Mouse (Mus musculus) midbrain, embryonic 11.5 days (tissue): Measurements from ENCODE around the gene Nos2. TPM values are rescaled to one million over a fixed set of nuclear protein-coding genes. Genes with fewer than 3 reads are reported as not detected.
A peak's percentile ranks its signal among the peaks of the same experiment; 100 is the strongest.
"Not testable (repeated sequence)": the region's sequence is repeated elsewhere in the genome, so short reads cannot be mapped to it uniquely, and the experiment has no call there.

ENCODE experiments used
- ATAC-seq: fragments of 200-750 bp; cut with Nextera tagmentation; 2 replicates; pipeline ENCODE4 v1.8.0; 2017; ENCODE audit warnings: moderate TSS enrichment, moderate library complexity; ENCODE audit not compliant: low FRiP score
- DNase-seq: peaks from one replicate; pipeline ENCODE4 v3.0.0; 2015; ENCODE audit warnings: low spot score; ENCODE audit errors: missing footprints
- H3K27ac ChIP-seq: fragments of 300-500 bp; sonication (generic); 2 replicates; pipeline ENCODE4 v1.5.1; 2014; ENCODE audit warnings: low read depth, low read length
- H3K27me3 ChIP-seq: fragments of 300-500 bp; sonication (generic); 2 replicates; pipeline ENCODE4 v1.6.1; 2014; ENCODE audit warnings: mild to moderate bottlenecking, low read length, moderate library complexity, mixed read lengths; ENCODE audit not compliant: control insufficient read depth, insufficient read depth
- H3K36me3 ChIP-seq: fragments of 300-500 bp; sonication (generic); 2 replicates; pipeline ENCODE4 v1.6.1; 2014; ENCODE audit warnings: mild to moderate bottlenecking, low read length, moderate library complexity, mixed read lengths; ENCODE audit not compliant: control insufficient read depth, insufficient read depth
- H3K4me1 ChIP-seq: fragments of 300-500 bp; sonication (generic); 2 replicates; pipeline ENCODE4 v1.6.1; 2014; ENCODE audit warnings: low read length; ENCODE audit not compliant: control insufficient read depth, insufficient read depth
- H3K4me2 ChIP-seq: fragments of 300-500 bp; sonication (generic); 2 replicates; pipeline ENCODE4 v1.6.1; 2014; ENCODE audit warnings: mild to moderate bottlenecking, moderate library complexity
- H3K4me3 ChIP-seq: fragments of 300-500 bp; sonication (generic); 2 replicates; pipeline ENCODE4 v1.5.1; 2014; ENCODE audit warnings: low read depth, low read length
- H3K9ac ChIP-seq: fragments of 300-500 bp; sonication (generic); 2 replicates; pipeline ENCODE4 v1.6.1; 2014; ENCODE audit warnings: low read length
- H3K9me3 ChIP-seq: fragments of 300-500 bp; sonication (generic); 2 replicates; pipeline ENCODE4 v1.6.1; 2016; ENCODE audit warnings: low read length; ENCODE audit not compliant: control insufficient read depth
- WGBS: fragments of 180-500 bp; shearing (Covaris S2); extraction: QIAGEN DNeasy Blood & Tissue Kit; methylation state at CpG from one replicate; pipeline ENCODE4 v1.1.7; 2014; 5-methylcytosine and 5-hydroxymethylcytosine counted together
- polyA plus RNA-seq: library from polyadenylated mRNA; unstranded; fragments of >200 nt; fragmentation: Nextera tagmentation; extraction: Ambion mirVana; gene quantifications from 2 replicates; pipeline ENCODE4 v1.2.1, GENCODE M21; 2014

The Nos2 gene
- polyA plus RNA-seq, 1 experiment from 2014 or later = 0.64 TPM

- Histone ChIP-seq H3K9me3 (no peaks in the 10 kb centered on the region), H3K4me1 (no peaks in the 10 kb centered on the region), H3K27ac (no peak overlapping the region), H3K27me3 (no peaks in the 10 kb centered on the region), H3K9ac (no peak overlapping the region), H3K4me3 (no peak overlapping the region), H3K4me2 (no peak overlapping the region), H3K36me3 (no peaks in the 10 kb centered on the region)
- DNase-seq (peak; percentile 35), ATAC-seq (no peak)
- 87% methylated on average over 4 of the region's 4 CpGs for WGBS
Observed at GRCm38 (mm10) chr11:78980083-78980634, 59.6 kb downstream of the Nos2 start.

DNA sequence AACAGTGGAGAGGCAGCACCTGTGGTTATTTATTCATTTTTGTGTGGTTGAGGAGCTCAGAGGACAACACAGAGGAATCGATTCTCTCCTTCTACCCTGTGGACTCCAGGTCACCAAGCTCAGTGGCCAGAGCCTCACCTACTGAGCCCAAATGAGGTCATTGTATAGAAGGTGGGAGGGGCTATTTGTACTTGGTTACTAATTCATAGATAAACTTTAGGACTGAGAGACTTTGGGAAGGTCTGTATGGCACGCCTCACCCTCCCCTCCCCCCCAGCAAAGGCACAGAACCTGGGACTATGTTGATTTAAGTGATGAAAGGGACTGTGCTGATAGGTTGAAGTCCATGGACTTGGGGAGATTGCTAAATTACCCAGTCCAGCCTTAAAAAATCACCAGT is 61.5 kb downstream of the Nos2 start:
- H3K27me3 ChIP-seq = no peaks in the 10 kb centered on the region
- WGBS = 77% methylated on average over 2 of the region's 2 CpGs
- no peak overlapping the region for H3K4me2 ChIP-seq
- no peak for ATAC-seq
- no peaks in the 10 kb centered on the region for H3K4me1 ChIP-seq
- peak; percentile 19 for DNase-seq
- H3K36me3 ChIP-seq = no peaks in the 10 kb centered on the region
- H3K4me3 ChIP-seq = no peak overlapping the region
- H3K9ac ChIP-seq = no peak overlapping the region
- H3K9me3 ChIP-seq = no peaks in the 10 kb centered on the region
- H3K27ac ChIP-seq = no peak overlapping the region

DNA sequence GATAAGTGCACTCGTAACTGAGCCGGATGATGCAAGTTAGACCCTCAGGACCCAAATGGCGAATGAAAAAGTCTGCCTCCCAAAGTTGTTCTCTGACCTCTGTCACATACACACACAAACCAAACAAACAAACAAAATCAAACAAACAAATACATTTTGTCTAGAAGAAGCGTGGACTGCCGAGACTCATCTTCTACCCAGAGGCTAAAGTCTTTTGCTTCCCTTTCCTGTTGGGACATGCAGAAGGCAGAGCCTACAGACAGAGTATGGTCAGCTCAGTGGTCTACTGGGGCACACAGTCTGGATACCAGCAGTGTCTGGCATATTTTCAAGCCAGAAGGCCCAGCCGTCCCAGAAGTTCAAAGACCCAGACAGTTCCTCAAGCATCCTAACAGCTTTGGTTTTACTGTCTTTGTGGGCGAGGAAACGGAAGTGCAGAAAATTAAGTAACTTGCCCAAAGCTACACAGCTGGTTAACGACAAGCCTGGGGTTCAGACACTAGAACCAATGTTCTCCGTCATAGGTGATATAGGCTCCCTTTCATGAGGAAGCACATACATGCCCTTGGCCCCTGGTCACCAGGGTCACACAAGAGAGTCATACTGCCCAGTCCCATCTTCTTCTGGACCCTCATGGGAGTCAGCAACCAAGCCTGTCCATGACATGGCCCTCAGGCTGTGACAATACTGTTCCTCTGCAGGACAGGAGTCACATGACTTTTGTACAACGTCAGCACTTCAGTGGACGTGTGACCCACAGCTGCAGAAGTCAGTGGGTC is 62.1 kb downstream of the Nos2 start:
- no peak for ATAC-seq
- peak; percentile 51 for DNase-seq
- 91% methylated on average over 12 of the region's 12 CpGs for WGBS

DNA sequence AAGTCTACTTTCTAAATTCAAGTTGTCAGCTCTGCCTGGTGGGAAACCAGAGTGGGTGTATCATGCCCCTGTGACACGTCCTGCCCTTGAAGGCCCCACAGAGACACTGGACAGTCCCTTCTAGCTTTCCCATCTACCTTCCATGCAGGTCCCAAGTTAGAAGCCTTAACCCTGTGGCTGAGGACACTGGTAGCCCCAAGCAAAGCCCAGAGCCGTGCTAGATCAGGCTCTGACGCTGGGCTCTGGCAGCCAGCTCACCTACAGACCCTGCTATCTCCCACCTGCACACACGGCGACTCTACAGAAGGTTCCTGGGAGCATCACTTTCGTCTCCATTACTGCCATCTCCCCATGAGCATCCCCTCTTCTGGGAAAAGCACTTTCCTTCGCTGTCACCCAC is 63.0 kb downstream of the Nos2 start:
- no peaks in the 10 kb centered on the region for H3K27me3 ChIP-seq
- H3K4me2 ChIP-seq = no peak overlapping the region
- no peaks in the 10 kb centered on the region for H3K4me1 ChIP-seq
- 82% methylated on average over 7 of the region's 7 CpGs for WGBS
- peak; percentile 45 for DNase-seq
- H3K4me3 ChIP-seq = no peak overlapping the region
- no peak overlapping the region for H3K27ac ChIP-seq
- H3K9ac ChIP-seq = no peak overlapping the region
- ATAC-seq = no peak
- no peaks in the 10 kb centered on the region for H3K36me3 ChIP-seq
- no peaks in the 10 kb centered on the region for H3K9me3 ChIP-seq

More for the DNA sequence above, 62.1 kb downstream of the Nos2 start:
- Histone ChIP-seq H3K27ac (no peak overlapping the region), H3K4me1 (no peaks in the 10 kb centered on the region), H3K27me3 (no peaks in the 10 kb centered on the region), H3K9ac (no peak overlapping the region), H3K4me2 (no peak overlapping the region), H3K4me3 (no peak overlapping the region), H3K36me3 (no peaks in the 10 kb centered on the region), H3K9me3 (no peaks in the 10 kb centered on the region)

DNA sequence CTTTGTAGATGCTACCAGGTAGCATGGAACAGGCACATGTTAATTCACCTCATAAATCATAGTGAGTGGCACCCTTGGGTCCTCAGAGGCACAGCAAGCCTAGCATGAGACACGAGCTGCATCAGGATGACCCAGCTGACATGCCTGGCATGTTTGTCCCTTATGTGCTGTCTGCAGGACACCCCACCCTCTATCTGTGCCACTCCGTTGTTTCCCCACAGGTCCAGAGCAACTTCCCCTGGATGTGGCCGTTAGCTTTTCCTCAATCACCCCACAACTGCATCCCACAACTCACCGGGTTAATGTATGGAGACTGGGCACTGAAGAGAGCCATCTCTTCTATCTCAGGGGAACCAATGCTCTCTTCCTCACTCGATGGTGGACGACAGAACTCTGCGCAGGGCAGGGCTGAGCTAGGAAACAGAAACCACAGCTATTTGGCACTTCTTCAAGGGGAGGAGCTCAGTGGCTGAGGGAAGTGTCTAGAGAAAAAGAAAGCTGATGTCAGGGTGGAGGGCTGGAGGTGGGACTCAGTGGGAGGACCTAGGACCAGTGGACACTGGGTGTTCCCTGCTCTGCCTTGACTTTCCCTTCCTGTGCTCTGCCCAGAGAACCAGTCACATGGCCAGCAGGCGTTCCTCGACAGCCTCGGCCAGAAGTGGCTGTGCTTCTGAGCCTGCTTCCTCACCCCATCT is 64.0 kb downstream of the Nos2 start, which contains the start of gene Lgals9:
TSS of gene Lgals9 (minus strand) at position 464 of the 695 bp plus-strand sequence.
- H3K9ac ChIP-seq = no peak within 1 kb of the TSS
- no peaks in the 10 kb centered on the region for H3K36me3 ChIP-seq
- H3K4me1 ChIP-seq = no peaks in the 10 kb centered on the region
- no peak within 1 kb of the TSS for H3K27ac ChIP-seq
- ATAC-seq (no peak), DNase-seq (peak; percentile 31)
- no peaks in the 10 kb centered on the region for H3K9me3 ChIP-seq
- H3K4me2 ChIP-seq = no peak within 1 kb of the TSS
- H3K27me3 ChIP-seq = no peaks in the 10 kb centered on the region
- 87% methylated on average over 10 of the region's 10 CpGs for WGBS
- H3K4me3 ChIP-seq = no peak within 1 kb of the TSS

GRCm38 (mm10) chr11:78985505-78985904 is 64.9 kb downstream of the Nos2 start:
- Histone ChIP-seq H3K9ac (no peak overlapping the region), H3K4me3 (no peak overlapping the region), H3K4me1 (no peaks in the 10 kb centered on the region), H3K4me2 (no peak overlapping the region), H3K27ac (no peak overlapping the region), H3K36me3 (no peaks in the 10 kb centered on the region), H3K27me3 (no peaks in the 10 kb centered on the region), H3K9me3 (no peaks in the 10 kb centered on the region)
- DNase-seq (peak; percentile 41), ATAC-seq (no peak)

DNA sequence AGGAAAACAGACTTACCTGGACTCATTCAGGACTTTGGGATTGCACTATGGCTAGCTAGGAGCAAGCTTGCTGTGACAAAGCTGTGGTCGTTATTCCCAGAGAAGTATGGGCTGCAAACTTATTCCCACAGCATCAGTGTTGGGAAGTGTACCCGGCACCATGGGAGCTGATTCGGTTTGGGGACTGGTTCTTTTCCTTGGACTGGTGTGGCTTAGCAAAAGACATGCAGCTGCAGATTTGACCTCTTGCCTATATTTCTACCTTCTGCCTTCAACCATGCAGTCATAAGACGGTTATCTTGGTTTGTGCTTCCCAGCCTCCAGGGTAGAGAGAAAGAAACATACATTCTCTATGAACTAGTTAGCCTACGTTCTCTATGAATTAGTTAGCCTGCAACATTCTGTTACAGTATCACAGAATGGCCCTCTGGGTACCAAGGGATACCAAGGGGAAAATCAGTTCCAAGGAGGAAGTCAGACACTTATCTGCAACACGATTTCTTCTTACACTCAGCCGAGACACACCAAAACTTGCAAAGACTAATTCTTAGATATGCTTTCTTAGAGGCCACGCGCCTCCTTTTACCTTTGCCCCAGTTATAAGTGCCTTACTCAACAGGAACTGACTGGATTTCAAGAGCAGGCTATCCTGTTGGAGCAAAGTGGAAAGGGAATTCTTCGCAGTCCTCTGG is 65.9 kb downstream of the Nos2 start:
- DNase-seq (no peak), ATAC-seq (no peak)
- Histone ChIP-seq H3K9me3 (no peaks in the 10 kb centered on the region), H3K36me3 (no peaks in the 10 kb centered on the region), H3K27ac (no peak overlapping the region), H3K27me3 (no peaks in the 10 kb centered on the region), H3K4me3 (no peak overlapping the region), H3K4me1 (no peaks in the 10 kb centered on the region), H3K4me2 (no peak overlapping the region), H3K9ac (no peak overlapping the region)
- WGBS = 90% methylated on average over 10 of the region's 10 CpGs

GRCm38 (mm10) chr11:78989206-78989605 is 68.6 kb downstream of the Nos2 start:
- not testable (repeated sequence) for H3K27me3 ChIP-seq, H3K9ac ChIP-seq, H3K36me3 ChIP-seq, H3K4me3 ChIP-seq, H3K4me2 ChIP-seq, H3K27ac ChIP-seq, H3K4me1 ChIP-seq, H3K9me3 ChIP-seq, ATAC-seq, DNase-seq
- 89% methylated on average over 11 of the region's 11 CpGs for WGBS

GRCm38 (mm10) chr11:78990096-78990495 is 69.5 kb downstream of the Nos2 start:
- H3K27ac ChIP-seq = no peak overlapping the region
- no peaks in the 10 kb centered on the region for H3K36me3 ChIP-seq
- peak; percentile 57 for DNase-seq
- 91% methylated on average over 9 of the region's 9 CpGs for WGBS
- H3K27me3 ChIP-seq = no peaks in the 10 kb centered on the region
- no peaks in the 10 kb centered on the region for H3K4me1 ChIP-seq
- H3K4me3 ChIP-seq = no peak overlapping the region
- H3K9ac ChIP-seq = no peak overlapping the region
- no peak for ATAC-seq
- H3K9me3 ChIP-seq = no peaks in the 10 kb centered on the region
- no peak overlapping the region for H3K4me2 ChIP-seq
